Mouse (Mus musculus) frontal cortex, postnatal 10 days (tissue): ENCODE results near the gene Fsd1.

ENCODE experiments used
- DNase-seq, 2 experiments: peaks; one replicate each; pipeline ENCODE4 v3.0.0; 2022; ENCODE audit warnings: low spot score in 2 of 2, mixed read lengths in 1 of 2

The Fsd1 gene

GRCm38 (mm10) chr17:55961631-55962030, 24.7 kb upstream of the Fsd1 start:
- peak in 1 of 2 experiments; percentile 6 for DNase-seq

DNA sequence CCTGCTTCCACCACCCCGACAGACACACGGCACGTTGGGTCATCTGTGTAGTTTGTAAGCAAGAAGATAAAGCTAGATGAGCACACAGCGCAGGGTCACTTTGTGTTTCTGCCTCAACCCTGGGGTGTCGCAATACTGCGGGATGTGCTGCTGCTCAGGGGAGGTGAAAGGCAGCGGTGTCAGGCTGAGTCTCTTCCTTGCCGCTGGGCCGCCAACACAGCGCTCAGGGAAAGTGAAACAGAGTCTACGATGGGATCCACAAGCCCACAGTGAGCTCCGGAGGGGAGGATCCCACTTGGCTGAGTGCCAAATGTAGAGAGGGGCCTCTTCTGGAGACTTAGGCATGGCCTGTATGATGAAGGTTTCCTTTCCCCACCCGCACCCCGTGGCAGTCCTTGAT, 23.1 kb upstream of the Fsd1 start:
- peak in 1 of 2 experiments; percentile 6 for DNase-seq

DNA sequence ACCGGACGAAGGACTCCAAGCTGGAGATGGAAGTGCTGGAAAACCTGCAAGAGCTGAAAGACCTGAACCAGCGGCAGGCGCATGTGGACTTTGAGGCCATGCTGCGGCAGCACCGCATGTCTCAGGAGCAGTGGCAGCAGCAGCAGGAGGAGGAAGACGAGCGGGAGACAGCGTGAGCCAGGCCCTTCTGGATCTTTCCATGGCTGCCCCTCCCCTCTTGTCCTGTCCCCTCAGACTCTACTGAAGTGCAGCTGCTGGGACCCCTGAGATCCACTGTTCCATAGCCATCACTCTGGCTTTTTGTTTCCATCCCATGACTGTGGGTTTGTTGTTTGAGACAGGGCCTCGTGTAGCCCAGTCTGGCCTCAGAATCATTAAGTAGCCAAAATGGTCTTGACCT, 21.8 kb upstream of the Fsd1 start:
- peak in 1 of 2 experiments; percentile 5 for DNase-seq

GRCm38 (mm10) chr17:55964996-55965395, 21.3 kb upstream of the Fsd1 start:
- peak in 1 of 2 experiments; percentile 8 for DNase-seq

GRCm38 (mm10) chr17:55967186-55967585, 19.1 kb upstream of the Fsd1 start:
- DNase-seq: no peak

- DNase-seq: no peak
Measured at GRCm38 (mm10) chr17:55968210-55968609, 18.1 kb upstream of the Fsd1 start.

DNA sequence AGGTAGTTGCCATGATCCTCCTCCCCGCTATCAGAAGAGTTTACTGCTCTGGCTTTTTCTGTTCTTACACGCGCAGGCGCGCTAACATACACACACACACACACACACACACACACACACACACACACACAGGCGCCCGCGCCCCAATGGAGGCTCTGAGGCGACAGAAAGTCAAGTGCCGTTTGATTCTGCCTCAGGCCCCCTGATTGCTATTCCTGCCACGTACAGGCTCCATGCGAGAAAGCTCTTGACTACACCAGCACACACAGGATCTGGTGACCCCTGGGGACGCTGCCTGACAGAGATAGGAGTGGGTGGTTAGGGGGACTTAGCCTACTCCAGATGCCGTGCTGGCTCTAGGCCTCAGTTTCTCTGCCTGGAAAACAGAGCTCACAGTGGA, 16.7 kb upstream of the Fsd1 start:
- DNase-seq: peak in 1 of 2 experiments; percentile 57

DNA sequence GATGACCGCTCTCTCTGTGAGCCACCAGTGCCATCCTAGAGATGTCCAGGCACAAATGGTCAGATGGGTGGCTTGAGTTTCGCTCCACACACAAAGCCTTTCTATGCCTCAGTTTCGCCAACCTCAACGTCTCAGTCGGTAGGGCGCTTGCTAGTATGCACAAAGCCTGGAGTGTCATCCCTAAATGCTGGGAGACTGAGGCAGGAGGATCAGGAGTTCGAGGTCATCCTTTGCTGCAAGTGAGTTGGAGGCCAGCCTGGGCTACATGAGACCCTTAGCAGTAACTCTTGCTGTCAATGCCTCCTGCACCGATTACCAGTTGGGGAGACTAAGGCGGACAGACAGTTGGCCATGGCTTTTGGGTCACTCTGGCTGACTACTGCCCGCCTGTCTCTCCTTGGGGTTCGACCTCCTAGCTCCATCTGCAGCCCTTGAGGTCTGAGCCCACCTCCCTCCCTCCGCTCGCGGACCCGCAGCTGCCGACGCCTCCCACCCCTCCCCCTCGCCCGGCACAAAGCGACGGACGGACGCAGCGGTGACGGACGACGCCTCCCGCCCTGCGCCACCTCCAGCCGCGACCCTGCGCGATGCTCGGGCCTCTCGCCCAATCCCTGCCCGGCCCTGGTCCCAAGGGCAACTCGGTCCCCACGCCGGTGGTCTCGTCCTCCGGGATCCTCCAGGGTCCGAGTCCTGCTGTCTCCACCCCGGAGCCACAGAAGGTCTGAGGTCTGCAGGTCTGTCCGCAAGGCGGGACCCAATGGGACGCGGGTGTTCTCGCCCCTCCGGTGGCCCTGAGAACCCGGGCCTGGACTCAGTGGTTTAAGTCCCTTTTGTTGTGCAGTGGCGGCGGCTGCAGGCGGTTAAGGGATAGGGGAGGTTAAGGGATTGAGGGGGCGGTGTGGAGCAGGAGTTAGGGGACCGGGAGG, 16.1 kb upstream of the Fsd1 start, which contains the start of gene Shd:
Gene Shd (plus strand): TSS at position 502 of the 926 bp plus-strand sequence.
- peak in 1 of 2 experiments; percentile 49 for DNase-seq

DNA sequence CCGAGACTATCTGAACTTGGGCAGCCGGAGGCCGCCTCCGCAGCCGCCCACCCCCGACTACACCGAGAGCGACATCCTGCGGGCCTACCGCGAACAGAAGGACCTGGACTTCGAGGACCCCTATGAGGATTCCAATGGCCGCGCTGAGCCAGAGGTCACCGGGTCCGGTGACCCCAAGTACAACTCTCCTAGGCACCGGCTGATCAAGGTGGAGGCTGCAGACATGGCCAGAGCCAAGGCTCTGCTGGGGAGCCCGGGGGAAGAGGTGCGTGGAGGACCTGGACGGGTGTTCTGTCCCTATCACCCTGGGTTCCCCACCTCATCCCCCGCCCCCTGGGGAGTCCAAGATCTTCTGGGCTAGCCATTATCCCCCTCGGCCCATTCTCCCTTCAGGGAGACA, 14.9 kb upstream of the Fsd1 start:
- no peak for DNase-seq

GRCm38 (mm10) chr17:55976255-55976862, 9.9 kb upstream of the Fsd1 start:
- peak in 1 of 2 experiments; percentile 78 for DNase-seq

DNA sequence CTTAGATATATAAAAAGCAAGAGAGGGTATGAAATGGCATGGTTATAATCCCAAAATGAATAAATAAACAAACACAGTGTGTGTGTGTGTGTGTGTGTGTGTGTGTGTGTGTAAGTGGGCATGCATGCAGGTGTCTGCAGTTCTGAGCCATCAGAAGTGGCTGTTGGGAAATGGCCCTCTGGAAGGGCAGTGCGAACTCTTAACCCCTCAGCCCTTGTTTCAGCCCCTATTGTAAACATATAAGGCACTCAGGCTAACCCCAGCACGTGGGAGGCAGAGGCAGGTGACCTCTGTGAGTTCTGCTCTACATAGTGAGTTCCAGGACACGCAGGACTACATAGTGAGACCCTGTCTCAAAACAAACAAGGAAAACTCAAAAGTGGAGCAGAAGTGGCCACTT, 9.0 kb upstream of the Fsd1 start:
- DNase-seq: no peak

- no peak for DNase-seq
Measured at GRCm38 (mm10) chr17:55990278-55990898, 4.1 kb downstream of the Fsd1 start.

GRCm38 (mm10) chr17:55996007-55996406, 9.7 kb downstream of the Fsd1 start:
- DNase-seq: no peak

- no peak for DNase-seq
Measured at GRCm38 (mm10) chr17:55999794-56000499, 13.6 kb downstream of the Fsd1 start.

GRCm38 (mm10) chr17:56003000-56003399, 16.7 kb downstream of the Fsd1 start:
- no peak for DNase-seq

DNA sequence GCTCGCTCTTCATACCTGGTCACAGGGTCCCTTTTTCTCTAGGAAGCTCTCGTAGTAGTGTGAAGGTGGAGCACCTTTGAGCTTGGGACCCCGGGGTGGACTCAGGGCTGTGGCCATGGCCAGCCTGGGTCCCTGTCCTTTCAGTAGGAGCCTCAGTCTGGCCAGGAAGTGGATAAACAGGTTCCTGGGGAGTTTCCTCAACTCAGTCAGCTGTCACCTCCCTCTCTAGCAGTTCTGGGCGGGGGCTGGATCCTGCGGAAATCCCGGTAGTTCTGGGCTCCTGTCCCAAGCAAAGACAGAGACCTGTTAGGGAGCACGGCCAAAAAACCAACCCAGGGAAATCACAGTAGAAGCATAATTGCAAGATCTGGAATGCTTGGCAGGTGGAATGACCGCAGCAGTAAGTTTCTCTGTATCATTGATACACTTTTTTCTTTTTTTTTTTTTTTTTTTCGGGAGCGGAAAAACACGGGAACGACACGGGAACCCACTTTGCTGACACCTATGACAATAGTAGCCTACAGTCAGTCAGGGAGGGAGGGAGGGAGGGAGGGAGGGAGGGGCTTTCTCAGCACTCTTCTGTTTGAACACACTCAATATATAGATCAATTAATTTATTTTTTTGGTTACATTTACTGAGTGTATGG, 19.2 kb downstream of the Fsd1 start, which contains the start of the genes Stap2 and Mpnd:
Gene Stap2 (minus strand): TSS at position 170 of the 647 bp plus-strand sequence.
Gene Mpnd (plus strand): TSS at position 297 of the 647 bp plus-strand sequence.
- no peak for DNase-seq

- no peak for DNase-seq
Measured at GRCm38 (mm10) chr17:56006956-56007355, 20.6 kb downstream of the Fsd1 start.

DNA sequence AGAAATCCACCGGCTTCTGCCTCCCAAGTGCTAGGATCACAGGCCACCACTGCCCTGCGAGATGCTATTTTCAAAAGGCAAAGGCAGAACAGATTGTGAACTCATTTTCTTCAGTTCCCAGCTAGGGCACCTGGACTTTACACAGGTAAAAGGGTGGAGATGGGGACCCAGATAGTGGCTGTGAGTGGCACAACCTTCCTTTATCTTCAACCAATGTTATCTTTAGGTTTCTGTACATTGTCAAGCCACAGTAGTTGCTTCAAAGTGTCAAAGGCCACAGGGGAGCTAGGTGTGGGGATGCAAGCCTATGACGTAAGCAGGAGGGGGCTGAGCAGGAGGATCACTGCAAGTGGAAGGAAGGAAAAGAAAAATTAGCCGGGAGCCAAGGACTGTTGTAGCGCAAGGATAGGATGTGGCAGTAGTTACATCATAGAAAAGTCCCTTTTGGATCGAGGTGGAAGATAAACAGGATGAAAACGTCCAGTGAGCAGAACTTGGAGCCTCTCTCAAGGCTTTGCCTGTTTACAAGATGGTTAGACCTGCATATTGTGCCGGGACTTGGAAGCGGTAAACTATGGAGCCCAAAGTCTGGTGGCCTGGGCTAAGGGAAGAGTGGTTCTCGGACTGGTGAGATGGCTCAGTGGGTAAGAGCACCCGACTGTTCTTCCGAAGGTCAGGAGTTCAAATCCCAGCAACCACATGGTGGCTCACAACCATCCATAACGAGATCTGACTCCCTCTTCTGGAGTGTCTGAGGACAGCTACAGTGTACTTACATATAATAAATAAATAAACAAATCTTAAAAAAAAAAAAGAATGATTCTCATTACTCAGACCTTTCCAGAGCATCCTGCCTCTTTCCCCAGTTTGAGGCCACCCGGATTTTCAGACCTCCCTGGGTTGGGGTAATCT, 21.4 kb downstream of the Fsd1 start:
- DNase-seq: no peak

DNA sequence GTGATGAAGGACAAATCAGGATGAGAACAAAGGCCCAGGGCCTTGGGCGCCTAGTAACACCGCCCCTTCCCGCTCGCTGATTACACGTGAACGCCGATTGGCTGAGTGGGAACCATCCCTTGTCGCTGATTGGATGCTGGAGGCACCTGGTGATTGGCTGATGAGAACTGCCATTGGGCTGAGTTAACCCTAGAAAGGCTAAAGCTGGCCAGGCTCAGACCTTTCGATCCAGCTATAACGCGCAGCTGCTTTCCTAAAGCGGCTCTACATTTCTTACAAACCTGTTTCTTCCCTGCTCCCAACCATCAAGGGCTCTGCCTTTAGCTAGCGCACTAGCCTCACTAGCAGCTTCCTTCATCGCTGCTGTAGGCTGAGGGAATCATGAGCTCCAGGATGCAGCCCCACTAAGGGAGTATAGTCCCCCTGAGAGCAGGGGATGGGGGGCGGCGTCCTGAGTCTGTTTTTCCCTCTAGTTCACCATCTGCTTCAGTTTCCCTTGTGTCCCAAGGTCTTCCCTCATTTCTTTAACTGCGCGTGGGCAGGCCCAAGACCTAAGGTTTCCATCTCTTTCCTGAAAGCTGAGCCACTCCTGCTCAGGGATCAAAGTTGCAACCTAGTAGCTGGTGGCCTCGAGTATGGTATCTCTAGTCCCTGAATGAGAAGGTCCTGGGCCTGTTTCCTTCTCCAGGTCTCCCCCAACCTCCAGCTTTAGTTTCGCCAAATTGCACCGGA, 22.2 kb downstream of the Fsd1 start:
- DNase-seq: peak; percentile 92 to 94
